Mouse (Mus musculus) neural tube, embryonic 11.5 days (tissue): ENCODE results near the gene Gpsm2. TPM values are rescaled to one million over a fixed set of nuclear protein-coding genes. Genes with fewer than 3 reads are reported as not detected.

Source experiments
- ATAC-seq: fragments of 200-750 bp; cut with Nextera tagmentation; 2 replicates; pipeline ENCODE4 v1.8.0; 2017; ENCODE audit warnings: moderate number of reproducible peaks, mild to moderate bottlenecking, moderate TSS enrichment, moderate library complexity; ENCODE audit not compliant: insufficient read depth, low FRiP score, low TSS enrichment
- DNase-seq: peaks from one replicate; pipeline ENCODE4 v3.0.0-alpha.2; 2015; ENCODE audit warnings: low spot score
- H3K27ac ChIP-seq: fragments of 300-500 bp; sonication (generic); 2 replicates; pipeline ENCODE4 v1.5.1; 2014; ENCODE audit warnings: low read depth, mild to moderate bottlenecking, low read length
- H3K27me3 ChIP-seq: fragments of 300-500 bp; sonication (generic); 2 replicates; pipeline ENCODE4 v1.6.1; 2014; ENCODE audit warnings: mild to moderate bottlenecking, low read length, mixed read lengths; ENCODE audit not compliant: control insufficient read depth, insufficient read depth
- H3K36me3 ChIP-seq: fragments of 300-500 bp; sonication (generic); 2 replicates; pipeline ENCODE4 v1.6.1; 2014; ENCODE audit warnings: mild to moderate bottlenecking, low read length, moderate library complexity, mixed read lengths; ENCODE audit not compliant: control insufficient read depth, insufficient read depth
- H3K4me1 ChIP-seq: fragments of 300-500 bp; sonication (generic); 2 replicates; pipeline ENCODE4 v1.6.1; 2014; ENCODE audit warnings: low read length, mixed read lengths; ENCODE audit not compliant: control insufficient read depth, insufficient read depth
- H3K4me2 ChIP-seq: fragments of 300-500 bp; sonication (generic); 2 replicates; pipeline ENCODE4 v1.6.1; 2014; ENCODE audit warnings: low read depth, mild to moderate bottlenecking, moderate library complexity
- H3K4me3 ChIP-seq: fragments of 300-500 bp; sonication (generic); 2 replicates; pipeline ENCODE4 v1.5.1; 2014; ENCODE audit warnings: low read depth, low read length
- H3K9ac ChIP-seq: fragments of 300-500 bp; sonication (generic); 2 replicates; pipeline ENCODE4 v1.6.1; 2014; ENCODE audit warnings: mild to moderate bottlenecking, low read length
- H3K9me3 ChIP-seq: fragments of 300-500 bp; sonication (generic); 2 replicates; pipeline ENCODE4 v1.6.1; 2016; ENCODE audit warnings: low read length; ENCODE audit not compliant: control insufficient read depth
- WGBS: fragments of 180-500 bp; shearing (Covaris S2); extraction: QIAGEN DNeasy Blood & Tissue Kit; methylation state at CpG from one replicate; pipeline ENCODE4 v1.1.7; 2014; 5-methylcytosine and 5-hydroxymethylcytosine counted together
- polyA plus RNA-seq: library from polyadenylated mRNA; unstranded; fragments of >200 nt; fragmentation: Nextera tagmentation; extraction: Ambion mirVana; gene quantifications from 2 replicates; pipeline ENCODE4 v1.2.1, GENCODE M21; 2014

The Gpsm2 gene
- polyA plus RNA-seq, 1 experiment from 2014 or later, result 109 TPM

DNA sequence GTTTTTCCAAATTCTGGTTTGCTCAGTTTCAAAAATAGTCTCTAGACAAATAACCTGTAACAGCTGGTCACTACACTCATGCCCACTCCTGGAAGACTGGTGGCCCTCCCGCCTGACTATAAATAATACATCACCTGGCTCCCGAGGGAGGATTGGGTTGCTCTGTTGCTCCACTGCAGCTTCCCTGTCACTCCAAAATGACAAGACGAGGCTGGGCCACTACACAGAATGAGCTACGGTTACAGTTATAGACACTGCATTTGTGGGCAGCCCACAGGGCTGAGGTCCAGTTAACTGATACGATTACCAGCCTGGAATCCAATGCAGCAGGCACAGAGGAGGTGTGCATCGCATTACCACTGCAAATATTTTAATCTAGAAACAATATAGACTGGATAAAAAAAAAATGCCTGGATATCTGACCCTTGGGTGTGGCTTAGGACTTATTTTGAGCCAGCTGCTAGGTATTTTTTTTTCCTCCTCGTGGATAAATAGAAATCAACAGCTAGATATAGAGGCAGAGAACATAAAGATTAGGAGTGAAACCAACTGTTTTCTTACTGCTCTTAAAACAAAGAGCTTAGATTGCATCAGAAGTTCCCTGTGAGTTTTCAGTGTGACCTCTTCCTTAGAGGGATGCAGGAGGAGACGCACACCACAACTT lies 17.1 kb upstream of the Gpsm2 start, which contains the start of gene Aknad1:
Gene Aknad1 (plus strand): TSS at position 614 of the 664 bp plus-strand sequence.
- WGBS, result 73% methylated on average over 8 of the region's 8 CpGs
- H3K27ac ChIP-seq, result no peak within 1 kb of the TSS
- no peak within 1 kb of the TSS for H3K4me3 ChIP-seq
- H3K9ac ChIP-seq, result no peak within 1 kb of the TSS
- ATAC-seq (no peak), DNase-seq (no peak)
- no peaks in the 10 kb centered on the region for H3K9me3 ChIP-seq
- H3K4me2 ChIP-seq, result no peak within 1 kb of the TSS
- H3K36me3 ChIP-seq, result no peaks in the 10 kb centered on the region
- no peaks in the 10 kb centered on the region for H3K27me3 ChIP-seq
- H3K4me1 ChIP-seq, result no peaks in the 10 kb centered on the region

DNA sequence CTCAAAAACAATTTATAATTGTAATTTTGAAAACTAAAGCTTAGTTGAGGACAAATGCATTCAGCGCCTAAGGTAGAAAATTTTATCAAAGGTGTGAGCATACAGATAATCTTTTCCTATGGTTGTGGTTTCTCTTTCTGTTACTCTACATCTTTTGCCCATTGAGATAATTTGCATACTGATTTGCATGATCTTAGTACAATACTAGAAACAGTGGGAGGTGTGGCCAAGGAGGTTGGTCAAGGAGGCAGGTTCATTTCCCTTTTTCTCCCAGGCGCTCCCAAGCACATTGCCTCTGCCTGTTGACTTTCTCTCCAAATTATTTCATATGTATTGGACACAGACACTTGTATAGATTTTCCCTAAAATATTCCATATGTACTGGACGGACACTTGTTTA lies 15.7 kb upstream of the Gpsm2 start:
- no peak overlapping the region for H3K9ac ChIP-seq
- H3K36me3 ChIP-seq, result no peaks in the 10 kb centered on the region
- no peak overlapping the region for H3K27ac ChIP-seq
- no peak overlapping the region for H3K4me2 ChIP-seq
- WGBS, result 91% methylated on average over 3 of the region's 3 CpGs
- H3K4me3 ChIP-seq, result no peak overlapping the region
- H3K4me1 ChIP-seq, result no peaks in the 10 kb centered on the region
- H3K9me3 ChIP-seq, result no peaks in the 10 kb centered on the region
- no peaks in the 10 kb centered on the region for H3K27me3 ChIP-seq
- ATAC-seq, result no peak
- no peak for DNase-seq

DNA sequence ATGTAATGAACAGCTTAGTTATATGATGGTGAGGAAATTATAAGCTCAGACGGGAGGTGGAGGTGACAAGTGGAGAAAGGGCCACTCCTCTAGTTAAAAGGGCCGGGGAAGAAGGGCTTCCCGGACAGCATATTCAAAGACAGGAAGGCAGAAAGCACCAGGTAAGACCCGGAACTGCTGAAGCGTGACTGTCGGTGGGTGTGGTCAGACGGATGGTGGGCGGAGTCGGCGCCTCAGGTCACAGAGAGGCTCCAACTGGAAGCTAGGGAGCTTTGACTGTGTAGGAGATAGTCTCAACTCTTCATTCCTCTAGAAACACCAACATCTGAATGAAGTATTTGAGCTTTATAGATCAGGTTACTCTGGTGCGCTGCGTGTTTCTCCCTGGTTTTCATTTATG lies 8.2 kb upstream of the Gpsm2 start:
- 44% methylated on average over 12 of the region's 12 CpGs for WGBS
- no peaks in the 10 kb centered on the region for H3K4me1 ChIP-seq
- ATAC-seq (no peak), DNase-seq (no peak)
- H3K4me3 ChIP-seq, result no peak overlapping the region
- no peaks in the 10 kb centered on the region for H3K27me3 ChIP-seq
- H3K36me3 ChIP-seq, result no peaks in the 10 kb centered on the region
- no peak overlapping the region for H3K27ac ChIP-seq
- no peak overlapping the region for H3K9ac ChIP-seq
- no peaks in the 10 kb centered on the region for H3K9me3 ChIP-seq
- no peak overlapping the region for H3K4me2 ChIP-seq

DNA sequence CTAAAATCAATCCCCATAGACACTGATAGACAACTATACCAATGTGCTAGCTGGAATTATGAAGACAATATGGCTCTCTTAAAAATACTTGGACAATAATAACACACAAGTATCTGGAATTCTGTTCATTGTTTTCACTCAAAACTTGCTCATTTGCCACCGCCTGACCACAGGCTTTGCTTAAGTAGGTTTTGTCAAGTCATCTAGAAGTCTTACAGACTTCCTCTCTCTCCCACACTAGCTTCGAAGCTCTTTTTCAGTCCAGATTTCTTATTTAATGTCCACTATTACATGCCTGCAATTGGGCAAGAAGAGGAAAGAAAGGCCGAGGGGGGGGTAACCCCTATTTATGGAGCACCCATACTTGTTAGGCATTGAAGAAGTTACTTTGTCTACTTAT lies 5.7 kb upstream of the Gpsm2 start:
- Histone ChIP-seq H3K4me1 (peaks cover 2% of the 10 kb centered on the region; the same call in 1 of the 2 replicates), H3K36me3 (no peaks in the 10 kb centered on the region), H3K27ac (no peak overlapping the region), H3K4me3 (no peak overlapping the region), H3K4me2 (no peak overlapping the region), H3K9me3 (no peaks in the 10 kb centered on the region), H3K27me3 (no peaks in the 10 kb centered on the region), H3K9ac (no peak overlapping the region)
- ATAC-seq, result no peak
- 94% methylated on average over 3 of the region's 3 CpGs for WGBS
- no peak for DNase-seq

DNA sequence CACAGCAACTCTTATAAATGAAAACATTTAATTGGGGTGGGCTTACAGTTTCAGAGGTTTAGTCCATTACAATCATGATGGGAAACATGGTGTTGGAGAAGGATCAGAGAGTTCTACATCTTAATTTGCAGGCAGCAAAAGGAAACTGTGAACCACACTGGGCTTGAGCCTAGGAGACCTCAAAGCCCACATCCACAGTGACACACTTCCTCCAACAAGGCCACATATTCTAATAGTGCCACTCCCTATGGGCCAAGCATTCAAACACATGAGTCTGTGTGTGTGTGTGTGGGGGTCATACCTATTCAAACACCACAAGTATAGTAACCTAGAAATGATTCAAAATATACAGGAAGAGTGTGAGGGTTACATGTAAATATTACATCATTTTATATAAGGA lies 5.2 kb upstream of the Gpsm2 start:
- DNase-seq, result no peak
- H3K27ac ChIP-seq, result no peak overlapping the region

DNA sequence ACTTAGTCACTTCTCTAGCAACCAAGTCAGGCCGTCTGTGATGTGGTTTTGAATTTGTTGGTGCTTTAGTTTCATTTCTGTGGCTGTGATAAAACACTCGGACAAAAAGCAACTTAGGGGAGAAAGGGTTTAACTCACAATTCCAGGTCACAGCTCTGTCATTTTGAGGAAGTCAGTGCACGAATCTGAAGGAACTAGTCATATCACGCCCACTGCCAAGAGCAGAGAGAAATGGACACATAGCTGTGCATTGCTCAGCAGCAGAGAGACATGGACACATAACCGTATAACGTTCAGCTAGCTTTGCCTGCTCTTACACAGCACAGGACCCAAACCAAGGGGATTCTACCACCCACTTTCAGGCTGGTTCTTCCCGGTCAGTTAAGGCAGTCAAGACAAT lies 4.3 kb upstream of the Gpsm2 start:
- no peak overlapping the region for H3K9ac ChIP-seq
- ATAC-seq (no peak), DNase-seq (no peak)
- no peaks in the 10 kb centered on the region for H3K9me3 ChIP-seq
- H3K27me3 ChIP-seq, result no peaks in the 10 kb centered on the region
- no peak overlapping the region for H3K27ac ChIP-seq
- no peaks in the 10 kb centered on the region for H3K36me3 ChIP-seq
- 92% methylated on average over 7 of the region's 7 CpGs for WGBS
- no peak overlapping the region for H3K4me2 ChIP-seq
- peaks cover 3% of the 10 kb centered on the region; the same call in 1 of the 2 replicates for H3K4me1 ChIP-seq
- H3K4me3 ChIP-seq, result no peak overlapping the region

More for the DNA sequence above, 5.2 kb upstream of the Gpsm2 start:
- Histone ChIP-seq H3K9ac (no peak overlapping the region), H3K4me2 (no peak overlapping the region), H3K36me3 (no peaks in the 10 kb centered on the region), H3K4me1 (peaks cover 3% of the 10 kb centered on the region; the same call in 1 of the 2 replicates), H3K27me3 (no peaks in the 10 kb centered on the region), H3K4me3 (no peak overlapping the region), H3K9me3 (no peaks in the 10 kb centered on the region)
- no peak for ATAC-seq

DNA sequence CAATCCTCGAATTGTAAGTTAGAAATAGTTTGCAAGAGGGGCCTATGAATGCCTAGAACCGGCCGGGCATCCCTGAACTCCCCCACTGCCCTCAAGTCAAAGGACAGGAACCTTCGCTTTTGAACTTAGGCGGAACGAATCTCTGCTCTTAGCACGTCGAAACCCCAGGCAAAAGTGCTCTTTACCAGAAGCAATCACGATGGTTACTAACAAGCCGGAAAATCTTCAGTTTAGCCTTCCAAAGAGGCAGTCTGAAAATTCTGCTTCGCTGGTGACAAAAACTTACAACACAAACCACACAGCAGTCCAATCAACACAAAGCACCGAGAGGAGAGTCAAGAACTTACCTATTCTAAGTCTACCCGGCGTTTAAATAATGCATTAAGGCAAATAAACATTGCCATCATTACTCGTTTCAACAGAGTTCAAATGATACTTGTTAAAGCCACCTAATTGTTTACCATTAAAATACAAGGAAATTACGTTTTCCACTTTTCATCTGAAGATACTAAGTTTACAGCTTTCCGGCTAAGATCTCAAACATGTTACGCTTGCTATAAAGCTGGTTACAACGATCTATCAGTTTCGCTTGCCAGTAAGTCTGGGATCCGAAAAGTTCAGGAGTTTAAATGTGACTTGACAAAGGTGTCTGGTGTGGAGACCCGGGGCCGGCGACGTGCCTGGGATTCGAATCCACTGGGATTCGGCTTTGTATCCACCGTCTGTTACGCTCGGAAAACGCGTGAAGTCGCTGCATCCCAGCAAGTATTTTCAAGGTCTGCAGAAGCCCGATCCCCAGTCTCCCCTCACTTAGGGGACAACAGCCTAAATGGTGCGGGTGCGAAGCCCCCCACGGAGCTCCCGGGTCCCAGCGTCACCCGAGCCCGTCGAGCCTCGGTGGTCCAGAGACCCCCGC lies 775 bp downstream of the Gpsm2 start:
- Histone ChIP-seq H3K27ac (peak overlapping the region; percentile 97), H3K9ac (peak overlapping the region; percentile 89), H3K4me2 (peak overlapping the region; percentile 46), H3K27me3 (no peaks in the 10 kb centered on the region), H3K36me3 (no peaks in the 10 kb centered on the region), H3K4me3 (peak overlapping the region; percentile 82), H3K9me3 (no peaks in the 10 kb centered on the region), H3K4me1 (peaks cover 3% of the 10 kb centered on the region; the same call in 1 of the 2 replicates)
- under 1% methylated on average over 44 of the region's 44 CpGs for WGBS
- DNase-seq, result peak; percentile 77
- ATAC-seq, result no peak; the same call in 1 of the 2 replicates

DNA sequence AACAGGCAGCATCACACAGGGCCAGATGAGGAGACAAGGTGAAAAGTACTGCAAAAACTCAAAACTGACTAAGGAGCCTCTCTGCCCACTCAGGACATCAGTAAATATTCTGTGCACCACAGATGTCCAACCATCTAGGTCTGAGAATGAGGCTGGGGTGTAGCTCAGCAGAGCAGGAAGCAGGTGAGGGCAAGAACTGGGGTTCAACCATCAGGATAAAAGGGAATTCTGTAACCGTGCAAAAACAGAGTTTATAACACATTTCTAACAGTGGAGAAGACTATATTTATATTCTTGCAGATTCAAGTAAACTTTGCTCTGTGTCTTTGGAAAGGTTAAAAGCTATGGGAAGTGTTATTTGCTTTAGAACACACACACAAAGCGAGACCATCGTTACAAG lies 2.3 kb downstream of the Gpsm2 start:
- Histone ChIP-seq H3K9me3 (no peaks in the 10 kb centered on the region), H3K9ac (no peak overlapping the region), H3K27ac (no peak overlapping the region), H3K4me1 (peaks cover 3% of the 10 kb centered on the region), H3K4me3 (no peak overlapping the region), H3K27me3 (no peaks in the 10 kb centered on the region), H3K4me2 (no peak overlapping the region), H3K36me3 (no peaks in the 10 kb centered on the region)
- 87% methylated on average over 3 of the region's 3 CpGs for WGBS
- DNase-seq, result no peak
- ATAC-seq, result no peak
